Mouse (Mus musculus) small intestine, adult 2 months (tissue): Measurements from ENCODE around the gene Hs3st5.

Experiments
- CTCF ChIP-seq: fragments of 200-500 bp; IDR thresholded peaks from 2 replicates; pipeline ENCODE4 v1.5.1; 2012; ENCODE audit warnings: low read depth, mild to moderate bottlenecking, control low read depth, inconsistent platforms, low read length, moderate library complexity, mixed read lengths; ENCODE audit not compliant: insufficient replicate concordance, insufficient read length; ENCODE audit errors: extremely low read depth
- POLR2A ChIP-seq: fragments of 200-500 bp; IDR thresholded peaks from 2 replicates; pipeline ENCODE4 v1.6.1; 2012; ENCODE audit warnings: low read depth, mild to moderate bottlenecking, control low read depth, inconsistent platforms, low read length, moderate library complexity

DNA sequence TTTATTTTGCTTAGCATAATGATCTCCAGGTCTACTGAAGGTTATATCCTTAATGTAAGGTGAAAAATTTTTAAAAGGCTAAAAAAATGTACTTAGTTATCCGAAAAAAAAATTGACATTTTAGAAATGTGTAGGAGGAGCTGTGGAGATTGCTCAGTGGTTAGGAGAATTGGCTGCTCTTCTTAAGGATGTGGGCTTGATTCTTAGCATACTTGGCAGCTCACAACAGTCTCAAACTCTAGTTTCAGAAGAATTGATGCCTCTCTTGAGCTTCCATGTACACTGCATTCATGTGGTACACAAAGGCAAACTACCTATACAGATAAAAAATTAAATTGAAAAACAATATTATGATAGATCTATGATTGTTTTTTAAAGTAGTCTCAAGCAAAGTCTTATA, 125.1 kb downstream of the Hs3st5 start:
- no peak for TF ChIP-seq CTCF
- no peak for TF ChIP-seq POLR2A
